Comparison of ENCODE assay signal across 8 mouse cellular contexts in the genomic region with DNA sequence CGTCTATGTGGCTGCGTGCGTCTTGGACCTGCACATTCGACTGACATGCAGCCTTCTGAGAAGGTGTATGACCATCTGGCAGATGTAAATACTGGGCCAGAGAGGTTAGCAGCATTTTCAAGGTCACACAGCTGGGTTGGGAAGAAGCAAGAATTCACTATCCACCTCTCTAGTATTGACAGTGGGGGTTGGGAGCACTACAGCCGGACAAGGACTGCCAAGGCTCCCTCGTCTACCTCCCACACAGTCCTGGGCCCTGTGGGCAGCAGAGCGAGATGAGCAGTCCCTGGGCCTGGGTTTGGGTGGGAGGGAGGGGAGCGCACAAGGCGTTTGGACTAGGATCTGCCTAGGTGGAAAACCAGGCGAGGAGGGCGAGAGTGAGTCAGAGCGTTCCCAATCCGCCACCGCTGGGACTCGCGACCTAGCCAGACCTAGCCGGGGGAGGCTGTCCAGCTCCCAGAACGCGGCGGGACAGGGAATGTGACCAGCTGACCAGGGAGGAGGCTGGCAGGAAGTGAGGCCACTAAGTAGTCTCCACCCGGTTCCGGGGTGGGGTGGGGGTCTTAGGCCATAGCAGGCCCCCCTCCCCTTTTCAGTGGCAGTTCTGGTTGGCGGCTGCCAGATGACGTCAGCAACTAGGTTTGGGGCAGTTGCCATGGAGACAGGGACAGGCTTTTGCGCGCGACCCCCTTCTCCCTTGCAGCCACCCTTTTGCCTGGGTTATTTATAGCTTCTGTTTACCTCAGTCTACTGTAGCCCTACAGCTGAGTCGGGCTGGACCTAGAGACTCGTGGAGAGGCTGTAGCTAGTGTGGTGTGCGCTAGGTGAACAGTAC. TPM values are rescaled to one million over a fixed set of nuclear protein-coding genes. Genes with fewer than 3 reads are reported as not detected.
DNase-seq lines count a peak whose midpoint lies in the region; ATAC-seq and TF ChIP-seq lines count a peak whose summit lies in the region.

No protein-coding gene starts in this region.

- no peaks in the 10 kb centered on the region for H3K36me3 ChIP-seq in ES-E14 (ENCODE audit: control insufficient read depth, insufficient read depth, low read length, poor library complexity, severe bottlenecking)
- no peaks in the 10 kb centered on the region for H3K36me3 ChIP-seq in forebrain, postnatal 0 days (ENCODE audit: insufficient read depth)
- H3K36me3 ChIP-seq in lung, embryonic 15.5 days = no peaks in the 10 kb centered on the region

- no peaks in the 10 kb centered on the region for H3K27me3 ChIP-seq in cerebellum, adult 2 months (ENCODE audit: control insufficient read depth, insufficient read depth, low read length)
- H3K27me3 ChIP-seq in forebrain, postnatal 0 days (ENCODE audit: insufficient read depth, low read length) = no peaks in the 10 kb centered on the region
- H3K27me3 ChIP-seq in lung, embryonic 15.5 days = no peaks in the 10 kb centered on the region

- DNase-seq in ES-E14 (ENCODE audit: low read depth, low spot score) = peak; percentile 52
- DNase-seq in cerebellum, adult 2 months = peak; percentile 84 to 85
- DNase-seq in forebrain, postnatal 0 days = peak; percentile 92
- DNase-seq in heart, postnatal 4 days = peak; percentile 90
- DNase-seq in layer of hippocampus, adult 9-11 months = peak; percentile 88
- DNase-seq in thymus, postnatal 0 days (ENCODE audit: low spot score) = peak; percentile 92

- peak overlapping the region; percentile 11; the same call in 1 of the 2 replicates for H3K9ac ChIP-seq in ES-E14 (ENCODE audit: insufficient read depth, low read depth, low read length, poor library complexity, severe bottlenecking)
- H3K9ac ChIP-seq in forebrain, postnatal 0 days = peak overlapping the region; percentile 84
- H3K9ac ChIP-seq in lung, embryonic 15.5 days = peak overlapping the region; percentile 85

- H3K4me2 ChIP-seq in forebrain, postnatal 0 days (ENCODE audit: low read depth) = peak overlapping the region; percentile 67
- peak overlapping the region; percentile 86 for H3K4me2 ChIP-seq in lung, embryonic 15.5 days

- peak overlapping the region; percentile 92 to 94 for H3K4me3 ChIP-seq in ES-E14 (ENCODE audit: insufficient read depth in 1 of 2, low read depth in 1 of 2, low read length in 2 of 2, poor library complexity in 1 of 2, severe bottlenecking in 1 of 2)
- peak overlapping the region; percentile 81 for H3K4me3 ChIP-seq in cerebellum, adult 2 months (replicated peaks; ENCODE audit: insufficient read depth, low read depth, low read length)
- peak overlapping the region; percentile 77 for H3K4me3 ChIP-seq in forebrain, postnatal 0 days (ENCODE audit: low read depth, low read length)
- peak overlapping the region; percentile 77 for H3K4me3 ChIP-seq in lung, embryonic 15.5 days
- peak overlapping the region; percentile 89 for H3K4me3 ChIP-seq in olfactory bulb, adult 2 months (ENCODE audit: insufficient read depth, low read depth, low read length)

- H3K9me3 ChIP-seq in ES-E14 (ENCODE audit: control insufficient read depth, insufficient read depth, low read depth, low read length) = no peaks in the 10 kb centered on the region
- H3K9me3 ChIP-seq in forebrain, postnatal 0 days (ENCODE audit: low read length) = no peaks in the 10 kb centered on the region
- H3K9me3 ChIP-seq in lung, embryonic 15.5 days = no peaks in the 10 kb centered on the region

- H3K27ac ChIP-seq in ES-E14 (ENCODE audit: insufficient read depth, low read depth, low read length, poor library complexity, severe bottlenecking) = no peak overlapping the region
- H3K27ac ChIP-seq in cerebellum, adult 2 months (ENCODE audit: insufficient read depth, low read length) = peak overlapping the region; percentile 96
- peak overlapping the region; percentile 96 for H3K27ac ChIP-seq in forebrain, postnatal 0 days (ENCODE audit: low read depth, low read length)
- H3K27ac ChIP-seq in lung, embryonic 15.5 days = peak overlapping the region; percentile 86
- peak overlapping the region; percentile 95 for H3K27ac ChIP-seq in olfactory bulb, adult 2 months (ENCODE audit: insufficient read depth, low read depth, low read length)

- TF ChIP-seq CTCF in cerebellum, adult 2 months (IDR thresholded peaks at IDR 0.05; ENCODE audit: borderline replicate concordance, insufficient read depth, low read depth, low read length) = no peak
- no peak for TF ChIP-seq CTCF in forebrain, postnatal 0 days (IDR thresholded peaks at IDR 0.05; ENCODE audit: low read depth)
- TF ChIP-seq CTCF in olfactory bulb, adult 2 months (IDR thresholded peaks at IDR 0.05; ENCODE audit: insufficient read depth, low read depth, low read length) = no peak

- H3K4me1 ChIP-seq in ES-E14 (ENCODE audit: control insufficient read depth in 2 of 2, insufficient read depth in 2 of 2, low read length in 2 of 2, poor library complexity in 1 of 2) = peaks cover 0 to 15% of the 10 kb centered on the region in 2 experiments; a peak in 2 of 4 replicates
- H3K4me1 ChIP-seq in cerebellum, adult 2 months (ENCODE audit: control insufficient read depth, insufficient read depth, low read length) = peaks cover 5% of the 10 kb centered on the region; the same call in 1 of the 2 replicates
- H3K4me1 ChIP-seq in forebrain, postnatal 0 days (ENCODE audit: insufficient read depth) = peaks cover 10% of the 10 kb centered on the region; the same call in 1 of the 2 replicates
- peaks cover 29% of the 10 kb centered on the region for H3K4me1 ChIP-seq in lung, embryonic 15.5 days
- peaks cover 17% of the 10 kb centered on the region for H3K4me1 ChIP-seq in olfactory bulb, adult 2 months (ENCODE audit: control insufficient read depth, insufficient read depth, low read length)

- peak; percentile 45; the same call in 1 of the 2 replicates for TF ChIP-seq POLR2A in cerebellum, adult 2 months (IDR thresholded peaks at IDR 0.05; ENCODE audit: borderline replicate concordance, insufficient read depth, low read length)
- peak; percentile 68 for TF ChIP-seq POLR2A in olfactory bulb, adult 2 months (IDR thresholded peaks at IDR 0.05; ENCODE audit: insufficient read depth, low read depth, low read length)

- peak; percentile 74 for ATAC-seq in forebrain, postnatal 0 days
- peak; percentile 77 for ATAC-seq in lung, embryonic 15.5 days (ENCODE audit: borderline replicate concordance, extremely low read depth, low FRiP score, low TSS enrichment)

- in situ Hi-C loops in ES-E14 (cut with MboI; ENCODE audit: low sequenced_read_pairs in 2 of 2, unreplicated experiment in 2 of 2) = no loop called here

- WGBS in cerebellum, adult 2 months = 1% methylated on average over 30 of the region's 30 CpGs
- 2% methylated on average over 30 of the region's 30 CpGs for WGBS in forebrain, postnatal 0 days
- under 1% methylated on average over 30 of the region's 30 CpGs for WGBS in lung, embryonic 15.5 days
- under 1% methylated on average over 30 of the region's 30 CpGs for WGBS in olfactory bulb, adult 2 months

TF ChIP-seq in ES-E14, 5 proteins besides CTCF, POLR2A, EP300 and RAD21 (continues in another document):
- TF ChIP-seq ZC3H11A (IDR thresholded peaks at IDR 0.05; ENCODE audit: borderline replicate concordance, low read depth, low read length) (no peak), MAFK (IDR thresholded peaks at IDR 0.05; ENCODE audit: insufficient read depth, low read depth, low read length) (no peak), CHD2 (IDR thresholded peaks at IDR 0.05; ENCODE audit: low read depth, low read length) (no peak), ZNF384 (IDR thresholded peaks at IDR 0.05; ENCODE audit: low read depth, low read length) (no peak)

RNA-seq across cellular contexts. Expression of gene Ripor1, which starts 1.4 kb away (rescaled TPM):
- 3.5 and 5.6 TPM in 2 replicates for total RNA-seq in ES-E14 (2012; rRNA removed)
- polyA plus RNA-seq in cerebellum, adult 2 months (2012; rRNA removed) = 33.4 and 35.9 TPM in 2 replicates
- 9.2 and 10.6 TPM in 2 replicates for total RNA-seq in forebrain, postnatal 0 days (2014; rRNA removed)
- 37.2 and 37.4 TPM in 2 replicates for polyA plus RNA-seq in forebrain, postnatal 0 days (2015; fragmentation: Nextera tagmentation; extraction: Ambion mirVana)
- 10 to 100 TPM; 51.1 to 51.5 TPM for total RNA-seq in heart, postnatal 4 days (2021)
- polyA plus RNA-seq in lung, embryonic 15.5 days (2015; fragmentation: Nextera tagmentation; extraction: Ambion mirVana) = 30.6 and 34.1 TPM in 2 replicates
- not detected in 2 replicates for polyA plus RNA-seq in olfactory bulb, adult 2 months (2012; ENCODE audit: insufficient read depth, insufficient read length, low replicate concordance, missing spikeins)
- 28.5 and 30.8 TPM in 2 replicates for polyA plus RNA-seq in thymus, postnatal 0 days (2015; fragmentation: Nextera tagmentation; extraction: Ambion mirVana)

RNA-seq across cellular contexts. Expression of gene Ctcf, which starts 30.0 kb away (rescaled TPM):
- total RNA-seq in ES-E14 (2012; rRNA removed) = 49.4 and 65.5 TPM in 2 replicates
- 41.6 and 45.7 TPM in 2 replicates for polyA plus RNA-seq in cerebellum, adult 2 months (2012; rRNA removed)
- total RNA-seq in forebrain, postnatal 0 days (2014; rRNA removed) = 39.5 and 52.5 TPM in 2 replicates
- polyA plus RNA-seq in forebrain, postnatal 0 days (2015; fragmentation: Nextera tagmentation; extraction: Ambion mirVana) = 67.9 and 86.0 TPM in 2 replicates
- total RNA-seq in heart, postnatal 4 days (2021) = 10 to 100 TPM; 59.1 to 63.2 TPM
- polyA plus RNA-seq in lung, embryonic 15.5 days (2015; fragmentation: Nextera tagmentation; extraction: Ambion mirVana) = 131 and 140 TPM in 2 replicates
- polyA plus RNA-seq in olfactory bulb, adult 2 months (2012; ENCODE audit: insufficient read depth, insufficient read length, low replicate concordance, missing spikeins) = 898 TPM in 1 of 2 replicates, not detected in the other
- 213 and 255 TPM in 2 replicates for polyA plus RNA-seq in thymus, postnatal 0 days (2015; fragmentation: Nextera tagmentation; extraction: Ambion mirVana)

RNA-seq across cellular contexts. Expression of gene Agrp, which starts 30.8 kb away (rescaled TPM):
- 0.71 and 1.1 TPM in 2 replicates for total RNA-seq in ES-E14 (2012; rRNA removed)
- polyA plus RNA-seq in cerebellum, adult 2 months (2012; rRNA removed) = 0.36 and 1.00 TPM in 2 replicates
- total RNA-seq in forebrain, postnatal 0 days (2014; rRNA removed) = 1.5 TPM in 1 of 2 replicates, not detected in the other
- 0.62 and 0.90 TPM in 2 replicates for polyA plus RNA-seq in forebrain, postnatal 0 days (2015; fragmentation: Nextera tagmentation; extraction: Ambion mirVana)
- not detected for total RNA-seq in heart, postnatal 4 days (2021)
- polyA plus RNA-seq in lung, embryonic 15.5 days (2015; fragmentation: Nextera tagmentation; extraction: Ambion mirVana) = 0.69 and 0.79 TPM in 2 replicates
- not detected in 2 replicates for polyA plus RNA-seq in olfactory bulb, adult 2 months (2012; ENCODE audit: insufficient read depth, insufficient read length, low replicate concordance, missing spikeins)
- 1.2 TPM in 2 replicates for polyA plus RNA-seq in thymus, postnatal 0 days (2015; fragmentation: Nextera tagmentation; extraction: Ambion mirVana)

RNA-seq across cellular contexts. Expression of gene Atp6v0d1, which starts 40.6 kb away (rescaled TPM):
- 65.1 and 85.5 TPM in 2 replicates for total RNA-seq in ES-E14 (2012; rRNA removed)
- 333 and 336 TPM in 2 replicates for polyA plus RNA-seq in cerebellum, adult 2 months (2012; rRNA removed)
- total RNA-seq in forebrain, postnatal 0 days (2014; rRNA removed) = 179 TPM in 2 replicates
- 251 and 275 TPM in 2 replicates for polyA plus RNA-seq in forebrain, postnatal 0 days (2015; fragmentation: Nextera tagmentation; extraction: Ambion mirVana)
- total RNA-seq in heart, postnatal 4 days (2021) = 10 to 100 TPM; 58.2 to 59.5 TPM
- 80.8 and 82.1 TPM in 2 replicates for polyA plus RNA-seq in lung, embryonic 15.5 days (2015; fragmentation: Nextera tagmentation; extraction: Ambion mirVana)
- polyA plus RNA-seq in olfactory bulb, adult 2 months (2012; ENCODE audit: insufficient read depth, insufficient read length, low replicate concordance, missing spikeins) = not detected in 2 replicates
- 97.3 and 105 TPM in 2 replicates for polyA plus RNA-seq in thymus, postnatal 0 days (2015; fragmentation: Nextera tagmentation; extraction: Ambion mirVana)

Comparison
In these comparisons a context has a peak if more than half of its experiments do, and no peak if none do; other contexts are left out.
1. H3K9ac ChIP-seq: peak in every context shown above with its lines; median percentile 85 in lung, embryonic 15.5 days; 84 in forebrain, postnatal 0 days; 11 in ES-E14.